Mouse (Mus musculus) neutrophil, adult 5-6 weeks (primary cell): Measurements from ENCODE around the gene H2al1e. TPM values are rescaled to one million over a fixed set of nuclear protein-coding genes. Genes with fewer than 3 reads are reported as not detected.
A peak's percentile ranks its signal among the peaks of the same experiment; 100 is the strongest.

Experiments used
- ATAC-seq: fragments of 151-379, 151-347 bp; 2 replicates; pipeline ENCODE4 v1.8.0; 2017; ENCODE audit warnings: mild to moderate bottlenecking, moderate TSS enrichment; ENCODE audit not compliant: insufficient number of reproducible peaks, poor library complexity, low FRiP score, severe bottlenecking; ENCODE audit errors: extremely low read depth
- total RNA-seq: library from RNA; stranded (forward); fragments of 200-1000 nt; gene quantifications from 2 replicates; pipeline ENCODE4 v1.2.3, GENCODE M21; 2017

The H2al1e gene
- total RNA-seq, 1 experiment from 2014 or later = not detected

DNA sequence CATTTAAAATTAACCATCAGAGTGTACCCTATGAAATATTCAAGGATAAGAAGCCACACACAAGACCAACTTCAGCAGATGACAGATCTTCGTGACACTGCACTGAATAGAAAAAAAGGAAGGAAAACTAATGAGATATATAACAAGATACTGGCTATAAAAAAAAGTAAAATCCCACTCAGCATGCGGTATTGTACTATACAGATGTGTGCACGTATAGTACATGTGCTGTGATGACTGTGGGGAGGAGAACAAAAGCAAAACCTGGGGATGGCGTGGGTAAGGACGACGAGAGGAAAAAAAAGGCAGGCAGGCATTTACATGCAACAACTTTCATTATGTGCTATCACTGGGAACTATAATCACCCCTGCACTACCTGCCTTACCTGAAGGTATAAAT is 49.1 kb downstream of the H2al1e start:
- no peak for ATAC-seq

DNA sequence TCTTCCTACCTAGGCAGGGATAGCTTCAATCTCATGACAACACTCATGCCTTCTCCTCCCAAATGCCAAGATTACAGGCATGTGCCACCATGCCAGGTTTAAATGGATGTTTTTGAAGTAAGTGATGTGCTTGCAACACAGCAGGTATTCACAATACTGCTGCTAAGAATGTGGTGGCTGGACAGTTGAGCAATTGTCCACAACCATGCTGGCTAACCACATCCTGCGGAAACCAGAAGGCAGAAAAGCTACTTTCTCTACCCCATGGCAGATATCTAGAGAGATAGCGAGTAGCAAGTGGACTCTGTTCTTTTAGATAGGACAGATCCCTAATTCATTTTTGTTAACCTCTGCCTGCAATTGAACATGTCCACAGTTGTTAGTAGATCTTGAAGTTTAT is 49.5 kb downstream of the H2al1e start:
- ATAC-seq = 0 out of 2 replicates have a peak, but pooled peaks have one; percentile 33

Other genes starting within 250 kb of the H2al1e start
- gene H2al1a, start 12.7 kb upstream of the H2al1e start, total RNA-seq = not detected in 2 replicates
- gene H2al1b, start 9.5 kb upstream of the H2al1e start, total RNA-seq = not detected in 2 replicates
- gene H2al1c, start 6.3 kb upstream of the H2al1e start, total RNA-seq = not detected in 2 replicates
- gene H2al1d, start 3.1 kb upstream of the H2al1e start, total RNA-seq = not detected in 2 replicates
- gene H2al1f, start 3.2 kb downstream of the H2al1e start, total RNA-seq = not detected in 2 replicates
- not detected in 2 replicates for gene H2al1g, start 6.3 kb downstream of the H2al1e start, total RNA-seq
- not detected in 2 replicates for gene H2al1h, start 9.6 kb downstream of the H2al1e start, total RNA-seq
- not detected in 2 replicates for gene H2al1i, start 12.7 kb downstream of the H2al1e start, total RNA-seq
- not detected in 2 replicates for gene H2al1j, start 15.9 kb downstream of the H2al1e start, total RNA-seq